Mouse (Mus musculus): Measurements from ENCODE around the gene Dynlrb2. TPM values are rescaled to one million over a fixed set of nuclear protein-coding genes. Genes with fewer than 3 reads are reported as not detected.

Gene Dynlrb2
- polyA plus RNA-seq, 1 experiment from 2014 or later = not detected

GRCm38 (mm10) chr8:116542842-116543241, 38.1 kb downstream of the Dynlrb2 start:
- H3K27ac ChIP-seq = no peak overlapping the region
- H3K9ac ChIP-seq = no peak overlapping the region
- H3K9me3 ChIP-seq = no peaks in the 10 kb centered on the region
- 77% methylated on average over 5 of the region's 5 CpGs for WGBS
- no peaks in the 10 kb centered on the region for H3K4me1 ChIP-seq
- H3K36me3 ChIP-seq = no peaks in the 10 kb centered on the region
- no peak overlapping the region for H3K4me2 ChIP-seq
- no peaks in the 10 kb centered on the region for H3K27me3 ChIP-seq
- no peak for ATAC-seq (ENCODE audit: insufficient number of reproducible peaks, low FRiP score, low TSS enrichment, low read depth)
- no peak overlapping the region for H3K4me3 ChIP-seq

- Histone ChIP-seq H3K36me3 (no peaks in the 10 kb centered on the region), H3K9ac (no peak overlapping the region), H3K9me3 (no peaks in the 10 kb centered on the region), H3K4me3 (no peak overlapping the region), H3K27me3 (no peaks in the 10 kb centered on the region), H3K4me2 (no peak overlapping the region), H3K4me1 (no peaks in the 10 kb centered on the region), H3K27ac (no peak overlapping the region)
- 76% methylated on average over 1 of the region's 1 CpGs for WGBS
- no peak for ATAC-seq (ENCODE audit: insufficient number of reproducible peaks, low FRiP score, low TSS enrichment, low read depth)
Observed at GRCm38 (mm10) chr8:116543366-116543765, 38.6 kb downstream of the Dynlrb2 start.

- Histone ChIP-seq H3K27me3 (no peaks in the 10 kb centered on the region), H3K9ac (no peak overlapping the region), H3K9me3 (no peaks in the 10 kb centered on the region), H3K4me2 (no peak overlapping the region), H3K36me3 (no peaks in the 10 kb centered on the region), H3K27ac (no peak overlapping the region), H3K4me1 (no peaks in the 10 kb centered on the region), H3K4me3 (no peak overlapping the region)
- WGBS = 75% methylated on average over 6 of the region's 6 CpGs
- no peak for ATAC-seq (ENCODE audit: insufficient number of reproducible peaks, low FRiP score, low TSS enrichment, low read depth)
Observed at GRCm38 (mm10) chr8:116552255-116552654, 47.5 kb downstream of the Dynlrb2 start.

- H3K27ac ChIP-seq = no peak overlapping the region
Observed at GRCm38 (mm10) chr8:116552778-116553177, 48.0 kb downstream of the Dynlrb2 start.

More at GRCm38 (mm10) chr8:116552778-116553177, 48.0 kb downstream of the Dynlrb2 start:
- Histone ChIP-seq H3K4me1 (no peaks in the 10 kb centered on the region), H3K27me3 (no peaks in the 10 kb centered on the region), H3K9ac (no peak overlapping the region), H3K4me2 (no peak overlapping the region), H3K36me3 (no peaks in the 10 kb centered on the region), H3K4me3 (no peak overlapping the region), H3K9me3 (no peaks in the 10 kb centered on the region)
- whole genome bisulfite sequencing = 86% methylated on average over 3 of the region's 3 CpGs
- ATAC-seq (ENCODE audit: insufficient number of reproducible peaks, low FRiP score, low TSS enrichment, low read depth) = no peak

Other genes with a start within 250 kb of the Dynlrb2 start
- 8.1 and 8.3 TPM in 2 replicates for gene Cdyl2, start 228.0 kb downstream of the Dynlrb2 start, polyA plus RNA-seq (2015; fragmentation: Nextera tagmentation; extraction: Ambion mirVana)

Measured in limb, embryonic 15.5 days (tissue).